Mouse (Mus musculus): Measurements from ENCODE around the gene Lhx9. TPM values are rescaled to one million over a fixed set of nuclear protein-coding genes. Genes with fewer than 3 reads are reported as not detected.

The Lhx9 gene
- polyA plus RNA-seq, 1 experiment = not detected

DNA sequence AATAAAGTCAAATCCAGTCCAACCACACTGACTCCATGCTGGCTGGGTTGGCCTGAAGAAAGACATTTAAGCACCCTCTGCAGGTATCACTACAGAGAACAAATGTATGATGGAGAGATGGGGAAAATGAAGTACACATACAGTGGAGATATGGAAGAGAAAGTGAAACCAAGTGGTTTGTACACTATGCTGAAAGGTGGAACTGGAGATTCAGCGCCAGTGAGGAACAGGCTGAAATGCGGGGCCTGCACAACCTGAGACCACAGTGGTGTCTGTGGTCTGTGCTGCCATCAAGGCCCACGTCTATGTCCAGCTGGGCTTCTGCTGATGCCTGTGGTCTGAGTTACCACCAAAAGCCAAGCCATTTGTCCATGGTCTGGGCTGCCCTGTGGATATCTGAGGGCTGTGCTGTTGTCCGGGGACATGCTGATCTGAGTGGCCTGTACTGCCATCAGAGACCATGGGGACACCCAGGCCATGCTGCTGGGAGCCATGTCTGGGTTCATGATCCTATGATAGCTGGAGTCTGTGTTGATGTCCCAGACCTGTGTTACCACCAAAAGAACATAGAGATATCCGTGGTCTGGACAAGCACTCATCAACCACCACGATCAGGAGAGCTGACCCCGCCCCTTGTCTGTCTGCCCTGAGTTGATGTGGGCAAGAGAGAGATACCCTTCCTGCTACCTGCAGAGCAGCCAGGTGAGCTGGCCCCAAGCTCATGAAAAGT lies 26.0 kb downstream of the Lhx9 start:
- H3K27me3 ChIP-seq (ENCODE audit: control insufficient read depth, insufficient read depth, low read length) = 0 out of 2 replicates have a peak, but pooled peaks cover 2% of the 10 kb centered on the region
- no peak overlapping the region for H3K27ac ChIP-seq (ENCODE audit: insufficient read depth, low read depth, low read length)
- H3K4me3 ChIP-seq (ENCODE audit: low read depth, low read length) = peak overlapping the region; percentile 41; the same call in 1 of the 2 replicates
- 76% methylated on average over 7 of the region's 7 CpGs for WGBS
- H3K4me1 ChIP-seq (ENCODE audit: control insufficient read depth, insufficient read depth, insufficient read length, low read length) = peaks cover 5% of the 10 kb centered on the region; the same call in 1 of the 2 replicates
- no peaks in the 10 kb centered on the region for H3K36me3 ChIP-seq (ENCODE audit: control insufficient read depth, insufficient read depth, low read length)
- no peak for TF ChIP-seq POLR2A (IDR thresholded peaks at IDR 0.05; ENCODE audit: low read depth, low read length)
- TF ChIP-seq CTCF (IDR thresholded peaks at IDR 0.05; ENCODE audit: extremely low read depth, insufficient read length, insufficient replicate concordance, low read depth, low read length) = no peak

DNA sequence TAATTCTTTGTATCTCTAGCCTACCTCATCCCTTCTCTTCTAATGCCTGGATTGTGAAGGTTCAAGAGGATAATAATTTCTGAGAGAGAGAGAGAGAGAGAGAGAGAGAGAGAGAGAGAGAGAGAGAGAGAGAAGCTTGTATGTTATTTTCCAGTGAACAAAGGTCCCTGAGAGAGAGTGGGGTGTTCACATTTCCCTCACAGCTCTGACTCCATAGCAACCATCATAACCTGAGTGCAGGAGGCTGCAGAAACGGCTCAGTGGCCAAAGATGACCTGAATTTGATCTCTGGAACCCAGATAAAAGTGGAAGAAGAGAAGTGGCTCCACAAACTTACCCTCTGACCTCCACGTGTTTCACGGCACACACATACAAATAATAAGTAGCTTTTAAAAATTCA lies 46.6 kb downstream of the Lhx9 start:
- H3K36me3 ChIP-seq (ENCODE audit: control insufficient read depth, insufficient read depth, low read length) = no peaks in the 10 kb centered on the region
- 24% methylated on average over 3 of the region's 3 CpGs for WGBS
- no peak overlapping the region for H3K4me3 ChIP-seq (ENCODE audit: low read depth, low read length)
- no peak overlapping the region for H3K27ac ChIP-seq (ENCODE audit: insufficient read depth, low read depth, low read length)
- H3K27me3 ChIP-seq (ENCODE audit: control insufficient read depth, insufficient read depth, low read length) = no peaks in the 10 kb centered on the region
- no peak for TF ChIP-seq CTCF (IDR thresholded peaks at IDR 0.05; ENCODE audit: extremely low read depth, insufficient read length, insufficient replicate concordance, low read depth, low read length)
- TF ChIP-seq POLR2A (IDR thresholded peaks at IDR 0.05; ENCODE audit: low read depth, low read length) = no peak
- H3K4me1 ChIP-seq (ENCODE audit: control insufficient read depth, insufficient read depth, insufficient read length, low read length) = no peaks in the 10 kb centered on the region

DNA sequence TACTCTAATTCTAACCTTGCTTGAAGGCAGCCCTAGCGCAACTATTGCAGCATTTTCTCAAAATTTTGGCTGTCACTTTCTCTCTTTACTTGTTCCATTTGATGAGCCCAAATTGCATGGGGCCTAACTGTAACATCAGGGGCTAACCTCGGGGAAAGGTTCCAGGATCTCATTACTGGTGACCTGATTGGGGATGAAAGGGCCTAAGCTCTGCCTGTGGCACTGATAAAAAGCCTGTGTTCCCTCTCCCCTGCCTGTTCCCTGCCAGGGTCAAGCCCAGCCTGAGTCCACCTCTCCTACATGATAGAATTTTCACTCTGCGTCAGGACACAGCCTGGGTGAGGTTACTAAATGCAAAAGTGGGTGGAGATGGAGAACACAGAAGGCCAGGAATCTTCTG lies 47.1 kb downstream of the Lhx9 start:
- Histone ChIP-seq H3K27ac (ENCODE audit: insufficient read depth, low read depth, low read length) (no peak overlapping the region), H3K36me3 (ENCODE audit: control insufficient read depth, insufficient read depth, low read length) (no peaks in the 10 kb centered on the region), H3K4me1 (ENCODE audit: control insufficient read depth, insufficient read depth, insufficient read length, low read length) (no peaks in the 10 kb centered on the region), H3K4me3 (ENCODE audit: low read depth, low read length) (no peak overlapping the region), H3K27me3 (ENCODE audit: control insufficient read depth, insufficient read depth, low read length) (no peaks in the 10 kb centered on the region)
- WGBS = 62% methylated on average over 3 of the region's 3 CpGs
- TF ChIP-seq CTCF (IDR thresholded peaks at IDR 0.05; ENCODE audit: extremely low read depth, insufficient read length, insufficient replicate concordance, low read depth, low read length) (no peak), POLR2A (IDR thresholded peaks at IDR 0.05; ENCODE audit: low read depth, low read length) (no peak)

DNA sequence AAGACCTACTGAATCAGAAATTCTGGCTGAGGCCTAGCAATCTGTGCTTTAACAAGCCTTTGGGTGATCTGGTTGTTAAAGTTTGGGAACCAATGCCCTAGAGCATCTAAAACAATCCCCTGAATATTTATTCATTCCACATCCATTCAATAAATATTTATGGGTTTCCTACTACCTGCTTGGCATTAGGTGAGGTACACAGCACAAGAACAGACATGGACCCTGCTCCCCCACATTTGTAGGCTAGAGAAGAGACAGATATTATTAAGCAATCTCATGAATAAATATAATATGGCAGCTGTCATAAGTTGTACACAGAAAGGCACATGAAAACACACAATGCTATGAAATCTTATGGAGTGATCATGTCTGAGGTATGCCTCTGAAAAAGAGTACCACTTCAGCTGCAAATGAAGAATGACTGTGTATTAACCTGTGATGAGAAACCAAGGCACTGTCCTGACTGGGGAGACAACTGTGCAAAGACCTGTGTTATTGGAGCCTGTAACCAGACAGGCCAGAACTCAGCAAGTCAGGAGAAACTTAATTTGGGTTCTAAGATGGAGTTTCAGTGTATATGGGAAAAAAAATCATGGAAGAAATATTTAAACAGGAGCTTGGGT lies 48.6 kb downstream of the Lhx9 start:
- Histone ChIP-seq H3K4me1 (ENCODE audit: control insufficient read depth, insufficient read depth, insufficient read length, low read length) (no peaks in the 10 kb centered on the region), H3K36me3 (ENCODE audit: control insufficient read depth, insufficient read depth, low read length) (no peaks in the 10 kb centered on the region), H3K27ac (ENCODE audit: insufficient read depth, low read depth, low read length) (no peak overlapping the region), H3K27me3 (ENCODE audit: control insufficient read depth, insufficient read depth, low read length) (no peaks in the 10 kb centered on the region), H3K4me3 (ENCODE audit: low read depth, low read length) (no peak overlapping the region)
- TF ChIP-seq CTCF (IDR thresholded peaks at IDR 0.05; ENCODE audit: extremely low read depth, insufficient read length, insufficient replicate concordance, low read depth, low read length) (no peak), POLR2A (IDR thresholded peaks at IDR 0.05; ENCODE audit: low read depth, low read length) (no peak)

DNA sequence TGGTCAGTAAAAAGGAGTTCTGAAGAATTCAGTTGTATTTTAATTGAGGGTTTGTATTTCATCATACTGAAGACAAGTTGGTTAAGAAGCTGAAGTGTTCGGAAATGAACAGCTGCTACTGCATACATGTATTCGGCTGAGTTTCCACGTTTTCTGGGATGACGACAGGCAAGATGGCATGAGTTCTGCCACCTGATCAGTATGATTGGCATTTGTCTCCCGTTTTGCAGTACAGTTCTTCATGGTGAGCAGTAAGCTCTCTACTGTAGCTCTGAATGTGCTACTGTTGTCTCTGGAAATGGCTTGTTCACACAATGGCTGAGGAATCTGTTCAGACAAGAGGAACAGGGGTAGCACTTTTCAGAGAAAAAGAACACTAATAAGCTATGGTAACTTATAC lies 50.3 kb downstream of the Lhx9 start:
- no peak overlapping the region for H3K27ac ChIP-seq (ENCODE audit: insufficient read depth, low read depth, low read length)
- TF ChIP-seq CTCF (IDR thresholded peaks at IDR 0.05; ENCODE audit: extremely low read depth, insufficient read length, insufficient replicate concordance, low read depth, low read length) = no peak
- no peak for TF ChIP-seq POLR2A (IDR thresholded peaks at IDR 0.05; ENCODE audit: low read depth, low read length)
- no peaks in the 10 kb centered on the region for H3K36me3 ChIP-seq (ENCODE audit: control insufficient read depth, insufficient read depth, low read length)
- no peak overlapping the region for H3K4me3 ChIP-seq (ENCODE audit: low read depth, low read length)
- 85% methylated on average over 5 of the region's 5 CpGs for WGBS
- H3K27me3 ChIP-seq (ENCODE audit: control insufficient read depth, insufficient read depth, low read length) = no peaks in the 10 kb centered on the region
- H3K4me1 ChIP-seq (ENCODE audit: control insufficient read depth, insufficient read depth, insufficient read length, low read length) = no peaks in the 10 kb centered on the region

DNA sequence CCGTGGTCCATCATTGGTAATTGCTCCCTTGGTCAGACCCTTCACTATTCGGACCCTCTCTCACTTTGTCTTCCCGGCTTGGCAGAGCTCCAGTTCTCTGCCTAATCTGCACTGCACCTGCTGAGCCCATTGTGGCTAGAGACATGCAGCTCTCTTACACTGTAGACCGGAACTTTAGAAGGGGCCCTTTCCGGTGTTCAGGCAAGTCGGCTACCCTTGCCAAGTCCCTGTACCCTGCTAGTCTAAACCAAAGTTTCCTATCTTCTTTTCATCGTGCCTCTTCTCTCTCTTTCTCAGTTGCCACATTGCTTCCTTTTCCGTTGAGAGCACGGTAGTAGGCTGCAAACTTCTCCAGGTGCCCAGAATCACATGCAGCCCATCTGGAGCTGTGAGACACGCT lies 62.5 kb downstream of the Lhx9 start:
- no peaks in the 10 kb centered on the region for H3K4me1 ChIP-seq (ENCODE audit: control insufficient read depth, insufficient read depth, insufficient read length, low read length)
- H3K27ac ChIP-seq (ENCODE audit: insufficient read depth, low read depth, low read length) = no peak overlapping the region
- no peaks in the 10 kb centered on the region for H3K27me3 ChIP-seq (ENCODE audit: control insufficient read depth, insufficient read depth, low read length)
- 80% methylated on average over 10 of the region's 10 CpGs for WGBS
- no peaks in the 10 kb centered on the region for H3K36me3 ChIP-seq (ENCODE audit: control insufficient read depth, insufficient read depth, low read length)
- no peak overlapping the region for H3K4me3 ChIP-seq (ENCODE audit: low read depth, low read length)
- TF ChIP-seq CTCF (IDR thresholded peaks at IDR 0.05; ENCODE audit: extremely low read depth, insufficient read length, insufficient replicate concordance, low read depth, low read length) (no peak), POLR2A (IDR thresholded peaks at IDR 0.05; ENCODE audit: low read depth, low read length) (no peak)

DNA sequence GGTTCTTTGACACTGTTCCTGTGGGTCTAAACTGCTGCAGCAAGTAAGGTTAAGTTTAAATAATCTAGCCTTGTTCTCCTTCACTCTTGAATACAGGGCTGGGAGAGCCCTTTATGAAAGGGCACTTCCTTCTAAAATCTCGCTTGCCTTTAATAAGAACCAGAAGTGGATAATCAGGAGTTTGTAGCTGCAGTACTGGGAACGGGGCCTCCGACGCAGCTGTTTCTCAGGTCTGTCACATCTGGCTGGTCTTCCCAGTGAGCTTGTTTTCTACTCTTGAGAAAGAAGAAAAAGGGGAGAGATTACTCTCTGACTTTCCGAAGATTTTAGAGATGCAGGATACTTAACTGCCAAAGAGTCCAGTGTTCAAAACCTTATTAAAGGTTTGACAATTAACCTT lies 64.4 kb downstream of the Lhx9 start:
- H3K4me1 ChIP-seq (ENCODE audit: control insufficient read depth, insufficient read depth, insufficient read length, low read length) = no peaks in the 10 kb centered on the region
- WGBS = 80% methylated on average over 5 of the region's 5 CpGs
- no peak overlapping the region for H3K27ac ChIP-seq (ENCODE audit: insufficient read depth, low read depth, low read length)
- H3K36me3 ChIP-seq (ENCODE audit: control insufficient read depth, insufficient read depth, low read length) = no peaks in the 10 kb centered on the region
- H3K27me3 ChIP-seq (ENCODE audit: control insufficient read depth, insufficient read depth, low read length) = no peaks in the 10 kb centered on the region
- TF ChIP-seq CTCF (IDR thresholded peaks at IDR 0.05; ENCODE audit: extremely low read depth, insufficient read length, insufficient replicate concordance, low read depth, low read length) (no peak), POLR2A (IDR thresholded peaks at IDR 0.05; ENCODE audit: low read depth, low read length) (no peak)
- H3K4me3 ChIP-seq (ENCODE audit: low read depth, low read length) = no peak overlapping the region

Other genes starting within 250 kb of the Lhx9 start
- gene Nek7, start 228.4 kb downstream of the Lhx9 start, polyA plus RNA-seq (2012; rRNA removed) = 2.3 and 2.6 TPM in 2 replicates
- gene 2310009B15Rik, start 8.3 kb upstream of the Lhx9 start, polyA plus RNA-seq (2012; rRNA removed) = 12.4 and 14.6 TPM in 2 replicates
- 8.4 and 13.6 TPM in 2 replicates for gene Dennd1b, start 114.9 kb upstream of the Lhx9 start, polyA plus RNA-seq (2012; rRNA removed)